Mouse (Mus musculus): ENCODE results near the gene Taf1b.

DNA sequence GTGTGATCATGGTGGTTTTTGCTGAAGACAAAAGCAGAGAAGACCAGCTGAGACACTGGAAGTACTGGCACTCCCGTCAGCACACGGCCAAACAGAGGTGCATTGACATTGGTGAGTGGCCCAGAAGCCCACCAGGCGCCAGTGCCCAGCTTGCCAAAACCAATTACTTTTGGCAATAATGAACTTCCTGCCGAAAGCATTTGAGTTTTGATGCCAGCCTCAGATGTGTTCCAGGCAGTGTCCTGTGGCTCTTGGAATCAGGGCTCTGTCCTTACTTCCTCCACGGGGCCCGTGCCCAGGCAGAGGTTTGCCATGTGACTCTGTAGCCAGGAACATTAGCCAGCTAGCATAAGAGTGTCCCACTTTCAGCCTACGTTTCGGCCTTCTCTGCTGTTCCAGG lies 86.7 kb downstream of the Taf1b start:
- no peak for TF ChIP-seq CTCF (IDR thresholded peaks at IDR 0.05; ENCODE audit: low read depth, low read length)
- no peak for TF ChIP-seq POLR2A (IDR thresholded peaks at IDR 0.05; ENCODE audit: borderline replicate concordance, low read depth, low read length)

All from bone marrow macrophage, adult 2 months (primary cell).